Mouse (Mus musculus) bone marrow macrophage, adult 2 months (primary cell): Measurements from ENCODE around the gene Ppy.

ENCODE experiments used
- CTCF ChIP-seq: IDR thresholded peaks from 2 replicates; pipeline ENCODE4 v1.5.1; 2012; ENCODE audit warnings: low read depth, mild to moderate bottlenecking, low read length, moderate library complexity
- POLR2A ChIP-seq: IDR thresholded peaks from 2 replicates; pipeline ENCODE4 v1.6.1; 2012; ENCODE audit warnings: mild to moderate bottlenecking, low read depth, low read length, borderline replicate concordance

- peak; percentile 50 for TF ChIP-seq CTCF
- TF ChIP-seq POLR2A: no peak
These were observed 37.3 kb upstream of the Ppy start for GRCm38 (mm10) chr11:102138447-102138740.
